Mouse (Mus musculus) kidney, adult 2 months (tissue): ENCODE measurements around the gene Pced1b. TPM values are rescaled to one million over a fixed set of nuclear protein-coding genes. Genes with fewer than 3 reads are reported as not detected.

Source experiments
- DNase-seq: peaks from one replicate; pipeline ENCODE4 v3.0.0; 2021
- H3K27ac ChIP-seq: fragments of 200-500 bp; 2 replicates; pipeline ENCODE4 v1.5.1; 2012; ENCODE audit warnings: low read depth, low read length, control low read depth, inconsistent platforms; ENCODE audit not compliant: insufficient read depth
- H3K27me3 ChIP-seq: fragments of 200-500 bp; replicated peaks from 2 replicates; pipeline ENCODE4 v1.6.1; 2012; ENCODE audit warnings: mild to moderate bottlenecking, moderate library complexity, low read length, inconsistent platforms; ENCODE audit not compliant: control insufficient read depth, insufficient read depth
- H3K36me3 ChIP-seq: fragments of 200-500 bp; 2 replicates; pipeline ENCODE4 v1.6.1; 2012; ENCODE audit warnings: mild to moderate bottlenecking, moderate library complexity, low read length, inconsistent platforms; ENCODE audit not compliant: control insufficient read depth, insufficient read depth
- H3K4me1 ChIP-seq: fragments of 200-500 bp; 2 replicates; pipeline ENCODE4 v1.6.1; 2011; ENCODE audit warnings: low read length; ENCODE audit not compliant: control insufficient read depth, insufficient read depth
- H3K4me3 ChIP-seq: fragments of 200-500 bp; 2 replicates; pipeline ENCODE4 v1.5.1; 2011; ENCODE audit warnings: mild to moderate bottlenecking, low read depth, low read length, control low read depth; ENCODE audit not compliant: insufficient read depth
- CTCF ChIP-seq: fragments of 200-500 bp; conservative IDR thresholded peaks from 2 replicates; pipeline ENCODE4 v1.5.1; 2011; ENCODE audit warnings: low read depth, mild to moderate bottlenecking, control low read depth, low read length, moderate library complexity, mixed read lengths; ENCODE audit not compliant: insufficient read depth, insufficient read length
- POLR2A ChIP-seq: fragments of 200-500 bp; IDR thresholded peaks from one replicate; pipeline ENCODE4 v1.6.1; 2011; ENCODE audit warnings: low read depth, low read length, control low read depth
- WGBS: fragments of 180-500 bp; shearing (Covaris S2); methylation state at CpG from one replicate; pipeline ENCODE4 v1.1.7; 2018; 5-methylcytosine and 5-hydroxymethylcytosine counted together
- polyA plus RNA-seq: library from polyadenylated mRNA; depleted of rRNA; stranded (reverse); fragments of >200 nt; gene quantifications from 2 replicates; pipeline ENCODE4 v1.2.3, GENCODE M21; 2012

Pced1b gene
- polyA plus RNA-seq, 1 experiment = 8.2 TPM

DNA sequence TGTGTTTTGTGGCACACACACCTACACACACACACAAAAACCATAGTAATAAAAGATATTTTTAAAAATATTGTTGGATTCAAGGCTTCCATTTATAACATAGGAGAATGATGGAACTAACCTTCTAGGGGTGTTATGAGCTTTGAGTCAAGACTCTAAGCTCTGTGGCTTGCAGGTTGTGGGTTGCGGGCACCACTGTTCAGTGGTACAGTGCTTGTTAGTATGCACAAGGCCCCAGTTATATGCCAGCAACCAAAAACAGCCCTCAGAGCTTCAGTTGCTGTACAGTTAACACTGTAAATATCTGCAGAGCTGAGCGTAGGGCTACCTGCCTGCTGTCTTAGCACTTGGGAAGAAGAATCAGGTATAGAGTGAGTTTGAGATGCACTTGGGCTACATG, 144.5 kb downstream of the Pced1b start:
- WGBS = 96% methylated on average over 2 of the region's 2 CpGs
- no peaks in the 10 kb centered on the region for H3K36me3 ChIP-seq
- TF ChIP-seq POLR2A (no peak), CTCF (no peak)
- H3K4me1 ChIP-seq = no peaks in the 10 kb centered on the region
- no peak for DNase-seq
- no peak overlapping the region for H3K27ac ChIP-seq
- no peaks in the 10 kb centered on the region for H3K27me3 ChIP-seq
- no peak overlapping the region for H3K4me3 ChIP-seq

DNA sequence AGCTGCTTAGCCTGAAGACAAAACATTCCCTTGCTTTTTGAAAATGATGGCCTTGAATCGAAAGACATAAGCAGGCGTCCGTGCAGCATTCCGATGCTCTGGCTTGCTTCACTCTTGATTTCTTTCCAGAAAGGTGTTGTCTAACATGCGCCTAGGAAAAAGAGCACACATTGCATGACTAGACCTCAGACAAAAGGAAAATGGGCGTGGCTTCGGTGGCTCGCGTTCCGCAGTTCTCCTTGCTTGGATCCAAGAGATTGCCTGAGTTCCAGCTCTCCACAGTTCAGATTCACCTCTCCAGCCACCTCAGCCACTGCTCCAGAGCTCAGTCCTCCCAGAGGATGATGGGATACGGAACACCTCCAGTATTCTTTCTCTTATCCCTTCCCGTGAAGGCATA, 147.7 kb downstream of the Pced1b start:
- no peak for DNase-seq
- Histone ChIP-seq H3K27me3 (no peaks in the 10 kb centered on the region; the same call in 1 of the 2 replicates), H3K36me3 (no peaks in the 10 kb centered on the region), H3K27ac (no peak overlapping the region), H3K4me3 (no peak overlapping the region), H3K4me1 (no peaks in the 10 kb centered on the region)
- 82% methylated on average over 12 of the region's 12 CpGs for WGBS
- no peak for TF ChIP-seq CTCF
- no peak for TF ChIP-seq POLR2A

DNA sequence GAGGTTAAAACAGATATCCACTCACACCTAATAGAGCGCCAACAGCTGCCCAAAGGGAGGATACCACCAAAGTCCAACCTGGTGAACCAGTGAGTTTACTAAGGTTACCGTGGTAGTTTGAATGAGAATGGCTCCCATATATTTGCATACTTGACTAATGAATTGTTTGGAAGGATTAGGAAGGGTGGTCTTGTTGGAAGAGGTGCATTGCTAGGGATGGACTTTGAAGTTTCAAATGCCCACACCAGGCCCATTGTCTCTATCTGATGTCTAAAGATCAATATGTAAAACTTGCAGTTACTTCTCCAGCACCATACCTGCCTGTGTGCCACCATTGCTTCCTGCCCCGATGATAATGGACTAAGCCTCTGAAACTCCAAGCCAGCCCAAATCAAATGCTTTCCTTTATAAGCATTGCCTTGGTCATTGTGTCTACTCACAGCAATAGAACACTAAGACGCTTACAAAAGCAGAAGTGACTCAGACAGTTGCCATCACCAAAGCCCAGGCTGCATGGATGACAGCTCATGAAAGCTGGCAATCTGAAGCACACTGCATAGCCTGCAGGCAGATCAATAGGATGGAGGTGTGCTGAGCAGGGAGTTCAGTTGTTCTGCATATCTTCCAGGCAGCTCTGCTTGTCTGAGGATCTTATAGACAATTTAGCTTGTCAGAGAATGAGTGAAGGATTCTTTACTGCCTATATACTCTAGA, 149.8 kb downstream of the Pced1b start:
- Histone ChIP-seq H3K4me3 (no peak overlapping the region), H3K27ac (no peak overlapping the region), H3K4me1 (no peaks in the 10 kb centered on the region), H3K36me3 (no peaks in the 10 kb centered on the region), H3K27me3 (no peaks in the 10 kb centered on the region; the same call in 1 of the 2 replicates)
- DNase-seq = no peak
- WGBS = 86% methylated on average over 4 of the region's 4 CpGs
- TF ChIP-seq CTCF = no peak
- no peak for TF ChIP-seq POLR2A

DNA sequence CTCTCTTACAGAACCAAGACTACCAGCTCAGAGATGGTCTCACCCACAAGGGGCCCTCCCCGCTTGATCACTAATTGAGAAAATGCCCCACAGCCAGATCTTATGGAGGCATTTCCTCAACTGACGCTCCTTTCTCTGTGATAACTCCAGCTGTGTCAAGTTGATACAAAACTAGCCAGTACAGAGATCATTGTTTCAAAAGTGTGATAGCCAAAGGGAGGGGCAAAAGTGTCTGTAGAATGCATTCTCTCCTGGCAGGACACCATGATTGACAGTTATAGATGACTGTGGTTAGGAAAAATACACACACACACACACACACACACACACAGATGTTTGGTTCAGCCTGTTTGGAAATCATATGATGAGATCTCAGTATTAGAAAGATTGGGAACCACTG, 150.9 kb downstream of the Pced1b start:
- Histone ChIP-seq H3K27me3 (no peaks in the 10 kb centered on the region; the same call in 1 of the 2 replicates), H3K4me3 (no peak overlapping the region), H3K36me3 (no peaks in the 10 kb centered on the region), H3K27ac (no peak overlapping the region), H3K4me1 (no peaks in the 10 kb centered on the region)
- 86% methylated on average over 2 of the region's 2 CpGs for WGBS
- DNase-seq = no peak
- TF ChIP-seq CTCF = no peak
- no peak for TF ChIP-seq POLR2A

DNA sequence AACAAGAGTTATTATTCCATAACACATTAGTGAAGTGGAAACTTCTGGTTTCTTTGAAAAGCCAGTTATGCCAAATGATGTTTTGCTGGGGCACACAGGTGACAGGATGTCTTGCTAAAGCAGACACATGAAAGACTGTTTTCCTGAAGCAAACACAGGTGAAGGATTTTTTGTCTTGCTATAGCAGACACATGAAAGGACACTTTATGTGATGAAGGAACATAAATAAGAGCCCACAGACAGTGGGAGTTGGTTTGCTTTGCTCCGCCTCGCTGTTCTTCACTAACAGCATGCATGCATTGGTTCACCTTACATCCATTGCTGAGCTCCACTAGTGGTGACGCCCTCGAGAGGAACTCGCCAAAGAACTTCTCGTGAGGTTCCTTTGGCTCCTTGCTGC, 154.0 kb downstream of the Pced1b start:
- Histone ChIP-seq H3K36me3 (no peaks in the 10 kb centered on the region), H3K4me3 (no peak overlapping the region), H3K27ac (no peak overlapping the region), H3K27me3 (no peaks in the 10 kb centered on the region; the same call in 1 of the 2 replicates), H3K4me1 (no peaks in the 10 kb centered on the region)
- DNase-seq = no peak
- no peak for TF ChIP-seq POLR2A
- no peak for TF ChIP-seq CTCF
- 92% methylated on average over 6 of the region's 6 CpGs for WGBS

DNA sequence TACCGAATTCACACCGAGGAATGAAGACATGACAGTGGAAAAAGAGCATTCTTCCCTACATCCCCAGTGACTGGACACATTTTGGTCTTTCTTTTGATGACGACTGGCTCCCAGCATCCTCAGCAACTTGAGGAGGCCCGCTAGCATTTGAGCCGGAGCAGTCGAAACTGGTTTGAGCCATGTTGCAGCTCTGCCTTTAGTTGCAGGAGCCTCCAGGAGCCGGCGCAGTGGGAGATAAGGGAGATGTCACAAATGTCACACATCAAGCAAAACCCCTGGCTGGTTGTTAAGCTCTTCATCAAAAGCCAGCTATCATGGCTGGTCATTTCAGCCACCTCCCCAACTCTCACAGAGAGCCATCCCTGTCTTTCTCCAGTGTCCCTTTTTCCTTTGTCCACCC, 157.6 kb downstream of the Pced1b start:
- WGBS = 93% methylated on average over 8 of the region's 8 CpGs

DNA sequence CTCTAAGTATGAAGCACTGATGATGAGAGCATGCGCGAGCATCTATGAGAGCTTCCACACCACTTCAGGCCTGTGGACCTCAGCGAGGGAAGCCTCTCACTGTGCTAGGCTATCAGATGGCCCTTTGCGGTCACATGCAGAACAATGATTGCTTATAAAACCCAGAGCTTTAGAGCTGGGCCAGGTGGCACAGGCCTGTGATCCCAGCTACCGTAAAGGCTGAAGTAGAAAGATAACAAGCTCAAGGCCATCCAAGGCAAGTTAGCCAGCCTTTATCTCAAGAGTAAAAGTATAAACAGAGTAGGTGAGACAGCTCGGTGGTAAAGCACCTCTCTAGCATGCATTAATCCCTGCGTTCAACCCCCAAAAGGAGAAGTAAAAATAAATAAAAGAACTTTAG, 158.1 kb downstream of the Pced1b start:
- 93% methylated on average over 7 of the region's 7 CpGs for WGBS
- no peak for TF ChIP-seq CTCF
- no peak for TF ChIP-seq POLR2A
- H3K27me3 ChIP-seq = no peaks in the 10 kb centered on the region

More for the DNA sequence above, 157.6 kb downstream of the Pced1b start:
- H3K27ac ChIP-seq = no peak overlapping the region
- H3K27me3 ChIP-seq = no peaks in the 10 kb centered on the region
- H3K4me1 ChIP-seq = no peaks in the 10 kb centered on the region
- DNase-seq = no peak
- no peak for TF ChIP-seq CTCF
- TF ChIP-seq POLR2A = no peak
- H3K36me3 ChIP-seq = no peaks in the 10 kb centered on the region
- no peak overlapping the region for H3K4me3 ChIP-seq

DNA sequence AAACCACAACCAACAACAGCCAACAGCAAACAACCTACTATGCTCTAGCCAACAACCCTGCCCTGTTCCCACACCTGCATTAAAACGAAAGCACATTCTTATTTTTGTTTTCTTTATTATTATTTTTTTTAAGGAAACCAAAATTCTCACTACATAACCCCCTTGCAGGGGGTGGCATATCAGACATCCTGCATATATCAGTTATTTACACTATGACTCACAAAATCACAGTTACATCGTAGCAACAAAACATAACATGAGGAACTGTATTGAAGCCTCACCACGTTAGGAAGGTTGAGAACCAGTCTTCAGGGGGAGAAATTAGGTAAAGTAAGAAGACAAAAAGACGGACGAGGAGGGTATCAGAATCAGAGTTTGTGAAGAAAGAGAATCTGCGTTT, 159.2 kb downstream of the Pced1b start:
- TF ChIP-seq CTCF (no peak), POLR2A (no peak)
- WGBS = 85% methylated on average over 6 of the region's 6 CpGs
- Histone ChIP-seq H3K4me3 (no peak overlapping the region), H3K36me3 (no peaks in the 10 kb centered on the region), H3K4me1 (no peaks in the 10 kb centered on the region), H3K27ac (no peak overlapping the region), H3K27me3 (no peaks in the 10 kb centered on the region)
- DNase-seq = no peak

More for the DNA sequence above, 158.1 kb downstream of the Pced1b start:
- Histone ChIP-seq H3K27ac (no peak overlapping the region), H3K4me3 (no peak overlapping the region), H3K4me1 (no peaks in the 10 kb centered on the region), H3K36me3 (no peaks in the 10 kb centered on the region)
- no peak for DNase-seq
